Mouse (Mus musculus) thymus, postnatal 0 days (tissue): ENCODE data around the gene Gm17677. TPM values are rescaled to one million over a fixed set of nuclear protein-coding genes. Genes with fewer than 3 reads are reported as not detected.

ENCODE experiments used
- DNase-seq: peaks from one replicate; pipeline ENCODE4 v3.0.0-alpha.2; 2015; ENCODE audit warnings: low spot score
- polyA plus RNA-seq: library from polyadenylated mRNA; unstranded; fragments of >200 nt; fragmentation: Nextera tagmentation; extraction: Ambion mirVana; gene quantifications from 2 replicates; pipeline ENCODE4 v1.2.1, GENCODE M21; 2015

Gm17677 gene
- not detected in 2 replicates for polyA plus RNA-seq

GRCm38 (mm10) chr9:35740749-35741148 is at the start of gene Gm17677:
Gene Gm17677 (plus strand): TSS chr9:35741049.
- DNase-seq: no peak

DNA sequence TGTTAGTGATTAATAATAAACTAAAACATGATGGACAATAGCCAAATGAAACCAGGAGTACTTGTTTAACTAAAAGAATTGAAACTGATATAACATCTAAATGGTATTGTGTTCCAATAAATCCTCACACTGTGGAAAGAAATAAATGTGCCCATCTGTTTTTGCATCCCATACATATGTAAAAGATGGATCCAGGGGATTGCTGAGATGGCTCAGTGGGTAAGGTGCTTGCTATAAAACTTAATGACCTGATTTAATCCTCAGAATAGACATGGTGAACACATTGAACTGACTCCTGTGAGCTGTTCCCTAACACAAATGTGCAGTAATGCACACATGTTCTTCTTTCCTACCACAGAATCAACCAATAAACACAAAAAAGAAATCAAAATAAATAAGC is 48.9 kb upstream of the Gm17677 start:
- DNase-seq: no peak

GRCm38 (mm10) chr9:35707265-35707664 is 33.6 kb upstream of the Gm17677 start:
- DNase-seq: no peak

GRCm38 (mm10) chr9:35756843-35757242 is 16.0 kb downstream of the Gm17677 start:
- no peak for DNase-seq

DNA sequence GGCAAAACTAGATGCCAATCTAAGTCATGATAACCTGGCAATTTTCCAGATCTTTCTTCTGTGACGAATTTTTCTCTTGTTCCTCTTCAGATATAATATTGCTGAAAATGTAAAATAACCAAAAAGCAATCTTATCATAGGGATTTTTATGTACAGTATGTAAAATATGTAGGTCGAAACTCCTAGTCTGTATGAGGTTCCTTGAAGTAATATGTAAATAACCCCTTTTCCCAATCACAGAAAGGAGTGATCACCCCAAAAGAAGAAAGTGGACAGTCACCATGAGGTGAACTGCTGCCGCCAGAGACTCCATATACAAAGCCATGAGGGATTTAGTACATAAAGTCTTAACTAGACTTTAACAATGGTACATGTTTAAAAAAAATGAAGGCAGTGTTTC is 37.2 kb downstream of the Gm17677 start, which contains the start of gene Gm17727:
Gene Gm17727 (minus strand): TSS at position 101 of the 400 bp plus-strand sequence.
- DNase-seq: no peak

DNA sequence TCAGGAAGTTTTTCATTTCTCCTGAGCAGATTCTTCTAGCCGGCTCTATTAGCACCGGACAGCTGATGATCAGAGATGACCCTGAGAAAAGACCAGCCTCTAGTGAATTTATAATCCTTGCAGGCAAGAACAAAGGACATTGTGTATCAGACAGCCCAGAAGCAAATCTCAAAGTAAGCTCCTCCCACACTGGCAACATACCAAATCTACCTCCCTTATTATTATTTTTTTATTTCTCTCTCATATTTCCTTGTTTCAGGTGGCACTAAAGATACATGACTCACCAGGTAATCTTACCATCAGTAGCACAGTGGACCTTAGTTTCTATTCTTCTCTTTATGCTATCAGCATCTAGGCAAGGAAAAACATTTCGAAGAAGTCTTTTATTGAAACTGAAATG is 49.2 kb downstream of the Gm17677 start, which contains the start of the genes Gm27235 and D730048I06Rik:
Gene Gm27235 (minus strand): TSS at position 101 of the 400 bp plus-strand sequence.
Gene D730048I06Rik (minus strand): TSS at position 112 of the 400 bp plus-strand sequence.
- no peak for DNase-seq

Other genes with a start within 250 kb of the Gm17677 start
- gene Gm1113, start 222.8 kb upstream of the Gm17677 start, polyA plus RNA-seq: 0.07 TPM in 1 of 2 replicates, not detected in the other
- 0.18 and 0.31 TPM in 2 replicates for gene Ddx25, start 182.5 kb upstream of the Gm17677 start, polyA plus RNA-seq
- gene Pus3, start 182.5 kb upstream of the Gm17677 start, polyA plus RNA-seq: 26.6 and 27.7 TPM in 2 replicates
- 0.78 and 1.3 TPM in 2 replicates for gene Pate2, start 170.8 kb upstream of the Gm17677 start, polyA plus RNA-seq
- 19.4 and 21.6 TPM in 2 replicates for gene Hyls1, start 170.7 kb upstream of the Gm17677 start, polyA plus RNA-seq
- gene Pate4, start 129.1 kb upstream of the Gm17677 start, polyA plus RNA-seq: 0.17 TPM in 1 of 2 replicates, not detected in the other
- not detected in 2 replicates for gene Pate3, start 92.8 kb upstream of the Gm17677 start, polyA plus RNA-seq
- gene Pate1, start 53.7 kb upstream of the Gm17677 start, polyA plus RNA-seq: not detected in 2 replicates
- gene Gm17727, start 37.1 kb downstream of the Gm17677 start, polyA plus RNA-seq: not detected in 2 replicates
- not detected in 2 replicates for gene Gm27235, start 49.1 kb downstream of the Gm17677 start, polyA plus RNA-seq
- gene D730048I06Rik, start 49.1 kb downstream of the Gm17677 start, polyA plus RNA-seq: not detected in 2 replicates
- gene 9230110F15Rik, start 103.1 kb downstream of the Gm17677 start, polyA plus RNA-seq: not detected in 2 replicates
- gene 9230113P08Rik, start 167.4 kb downstream of the Gm17677 start, polyA plus RNA-seq: not detected in 2 replicates